36 mouse cellular contexts compared by ENCODE assay signal in the genomic region with DNA sequence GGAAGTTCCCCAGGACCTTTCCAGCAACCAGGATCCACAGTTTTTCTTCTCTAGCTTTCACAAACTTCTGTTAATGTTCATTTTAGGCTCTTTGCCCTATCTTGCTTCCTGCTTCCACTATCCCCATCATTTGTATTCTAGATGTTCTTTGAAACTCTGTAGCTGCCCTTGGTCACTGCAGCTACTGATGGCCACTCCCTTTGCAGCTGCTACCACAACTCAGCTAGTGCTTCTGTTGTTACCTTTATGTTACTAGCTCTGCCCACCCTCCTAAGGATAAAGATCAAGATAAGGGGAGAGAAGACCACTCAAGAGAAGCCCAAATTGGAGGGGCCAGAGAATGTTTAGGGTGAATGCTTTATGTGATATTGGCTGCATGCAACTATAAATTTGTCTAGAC. TPM values are rescaled to one million over a fixed set of nuclear protein-coding genes. Genes with fewer than 3 reads are reported as not detected.
"Had no signal": no experiment of that assay in that cellular context is flagged by ENCODE, and none has a peak within 500 bp of the region (broad histone marks: within the 10 kb centered on the region; RNA-seq: fewer than 3 reads in every experiment).

No protein-coding gene starts in this region.

- H3K4me3 ChIP-seq: left cerebral cortex, adult 2 months; limb, embryonic 10.5 days; limb, embryonic 12.5 days; limb, embryonic 13.5 days; limb, embryonic 15.5 days; liver, embryonic 12.5 days; liver, embryonic 13.5 days; liver, embryonic 15.5 days; lung, embryonic 15.5 days; megakaryocyte, embryonic 14.5 days; midbrain, embryonic 10.5 days; midbrain, embryonic 12.5 days; midbrain, embryonic 13.5 days; midbrain, embryonic 15.5 days; neural tube, embryonic 12.5 days had no signal

- DNase-seq: left cerebral cortex, postnatal 4 days; liver; liver, embryonic 13.5 days; liver, postnatal 0 days; lung, adult 18-20 months; lung, adult 2 months; lung, postnatal 10 days; lung, postnatal 14 days; lung, postnatal 4 days had no signal

- H3K27me3 ChIP-seq: midbrain, embryonic 15.5 days had no signal

- H3K27ac ChIP-seq: left cerebral cortex, adult 2 months; limb, embryonic 10.5 days; limb, embryonic 12.5 days; limb, embryonic 13.5 days; limb, embryonic 15.5 days; liver, embryonic 12.5 days; liver, embryonic 13.5 days; liver, embryonic 14.5 days; liver, embryonic 15.5 days; lung, embryonic 15.5 days; macrophage; midbrain, embryonic 10.5 days; midbrain, embryonic 12.5 days; midbrain, embryonic 13.5 days; midbrain, embryonic 15.5 days; neural tube, embryonic 12.5 days had no signal

- H3K4me2 ChIP-seq: limb, embryonic 12.5 days; limb, embryonic 13.5 days; limb, embryonic 15.5 days; liver, embryonic 11.5 days; liver, embryonic 12.5 days; liver, embryonic 13.5 days; liver, embryonic 15.5 days; lung, embryonic 14.5 days; lung, embryonic 15.5 days; midbrain, embryonic 11.5 days; midbrain, embryonic 12.5 days; midbrain, embryonic 13.5 days; midbrain, embryonic 15.5 days; neural tube, embryonic 12.5 days had no signal

- H3K4me1 ChIP-seq: limb, embryonic 10.5 days; limb, embryonic 12.5 days; limb, embryonic 13.5 days; limb, embryonic 15.5 days; liver, embryonic 12.5 days; liver, embryonic 13.5 days; liver, embryonic 15.5 days; midbrain, embryonic 10.5 days; midbrain, embryonic 12.5 days; midbrain, embryonic 13.5 days; midbrain, embryonic 15.5 days; neural tube, embryonic 12.5 days had no signal

- ATAC-seq: liver, embryonic 12.5 days; liver, postnatal 0 days; midbrain, embryonic 13.5 days; midbrain, embryonic 15.5 days; midbrain, embryonic 16.5 days had no signal

- H3K9ac ChIP-seq: limb, embryonic 12.5 days; limb, embryonic 13.5 days; limb, embryonic 15.5 days; liver, embryonic 12.5 days; liver, embryonic 13.5 days; liver, embryonic 14.5 days; liver, embryonic 15.5 days; liver, postnatal 0 days; lung, embryonic 14.5 days; lung, embryonic 15.5 days; midbrain, embryonic 12.5 days; midbrain, embryonic 13.5 days; midbrain, embryonic 15.5 days; neural tube, embryonic 12.5 days had no signal

- H3K36me3 ChIP-seq: limb, embryonic 10.5 days; limb, embryonic 12.5 days; limb, embryonic 13.5 days; limb, embryonic 15.5 days; liver, embryonic 12.5 days; liver, embryonic 13.5 days; liver, embryonic 15.5 days; lung, embryonic 15.5 days; midbrain, embryonic 10.5 days; midbrain, embryonic 12.5 days; midbrain, embryonic 13.5 days; midbrain, embryonic 15.5 days; neural tube, embryonic 12.5 days had no signal

- H3K9me3 ChIP-seq: limb, embryonic 10.5 days; limb, embryonic 12.5 days; limb, embryonic 13.5 days; limb, embryonic 15.5 days; liver, embryonic 12.5 days; liver, embryonic 13.5 days; liver, embryonic 15.5 days; lung, embryonic 15.5 days; megakaryocyte, embryonic 14.5 days; midbrain, embryonic 10.5 days; midbrain, embryonic 12.5 days; midbrain, embryonic 13.5 days; midbrain, embryonic 15.5 days; neural tube, embryonic 12.5 days had no signal

RNA-seq across cellular contexts. Expression of a gene that starts 7.3 kb away (rescaled TPM):
- total RNA-seq: left cerebral cortex, adult 2 months; left cerebral cortex, adult 8-10 months; left cerebral cortex, postnatal 10 days; left cerebral cortex, postnatal 25 days; left cerebral cortex, postnatal 36 days; left cerebral cortex, postnatal 4 days; liver, adult 2 months; megakaryocyte progenitor cell, adult 5-6 weeks; monocyte, adult 5-6 weeks had no signal
- polyA plus RNA-seq: liver, adult 2 months; liver, embryonic 13.5 days; liver, embryonic 14.5 days; liver, embryonic 15.5 days; macrophage; midbrain, embryonic 12.5 days; midbrain, embryonic 16.5 days; neural tube, embryonic 12.5 days had no signal

RNA-seq across cellular contexts. Expression of a gene that starts 57.3 kb away (rescaled TPM):
- total RNA-seq: monocyte, adult 5-6 weeks had no signal
